In genomic region chr11:79922157-79922556, GRCm38 (mm10) we compare ENCODE assay signal across 22 mouse cellular contexts. TPM values are rescaled to one million over a fixed set of nuclear protein-coding genes. Genes with fewer than 3 reads are reported as not detected.
A peak's percentile ranks its signal among the peaks of the same experiment; 100 is the strongest.
DNase-seq lines count a peak whose midpoint lies in the region; ATAC-seq and TF ChIP-seq lines count a peak whose summit lies in the region.
"Had no signal": no experiment of that assay in that cellular context is flagged by ENCODE, and none has a peak within 500 bp of the region (broad histone marks: within the 10 kb centered on the region; RNA-seq: fewer than 3 reads in every experiment).

No protein-coding gene starts in this region.

- in situ Hi-C loops in CH12.LX (cut with MboI; ENCODE audit: low pct_ligation_motif_present, low pct_unique_long_range_greater_than_20kb, low sequenced_read_pairs) = loop anchor here (5.0 kb wide), 2 partner anchors 220 to 330 kb away; partner anchors contain the start of gene Rab11fip4

- no peak overlapping the region for H3K27ac ChIP-seq in gastrocnemius, adult 2 months
- no peak overlapping the region for H3K27ac ChIP-seq in CH12.LX (ENCODE audit: insufficient read depth, low read depth)
- H3K27ac ChIP-seq in midbrain, embryonic 14.5 days (replicated peaks; ENCODE audit: low read depth, low read length) = no peak overlapping the region
- H3K27ac ChIP-seq: embryonic facial prominence, embryonic 13.5 days; heart, embryonic 13.5 days; hindbrain, embryonic 12.5 days; hindbrain, postnatal 0 days; intestine, embryonic 15.5 days had no signal

- dilution Hi-C loops in CH12.LX (cut with MboI; ENCODE audit: extremely low pct_ligation_motif_present, extremely low pct_unique_long_range_greater_than_20kb, low sequenced_read_pairs) = no loop called here

- WGBS in midbrain, embryonic 14.5 days = 72% methylated on average over 3 of the region's 3 CpGs

- peaks cover 0 to 2% of the 10 kb centered on the region in 2 experiments for H3K36me3 ChIP-seq in CH12.LX (replicated peaks in 1 of 2; ENCODE audit: control insufficient read depth in 1 of 2, insufficient read depth in 1 of 2, low read length in 1 of 2)
- no peaks in the 10 kb centered on the region for H3K36me3 ChIP-seq in splenic B cell, adult 2 months (ENCODE audit: control insufficient read depth, insufficient read depth, low read length, poor library complexity, severe bottlenecking)
- no peaks in the 10 kb centered on the region for H3K36me3 ChIP-seq in midbrain, embryonic 14.5 days (ENCODE audit: control insufficient read depth, insufficient read depth, low read length)
- H3K36me3 ChIP-seq: embryonic facial prominence, embryonic 13.5 days; heart, embryonic 13.5 days; hindbrain, embryonic 12.5 days; intestine, embryonic 15.5 days had no signal

- peak; percentile 32 for DNase-seq in gastrocnemius, adult 2 months
- no peak for DNase-seq in gastrocnemius, adult 8-10 months (ENCODE audit: low spot score in 2 of 2)
- peak; percentile 12 for DNase-seq in CH12.LX (ENCODE audit: extremely low read depth)
- DNase-seq in splenic B cell, adult 2 months (ENCODE audit: low read depth, low spot score) = peak; percentile 3
- DNase-seq in midbrain, embryonic 14.5 days = no peak
- no peak for DNase-seq in testis, postnatal 14 days (ENCODE audit: low spot score)
- DNase-seq: adrenal gland, adult 8-10 months; cerebellum, adult 11-12 months; cerebellum, adult 9-10 months; cerebellum, postnatal 25 days; gastrocnemius, postnatal 25 days; heart, adult 11 months; heart, postnatal 4 days; kidney, adult 18-20 months had no signal

- no peak for TF ChIP-seq POLR2A in CH12.LX (IDR thresholded peaks at IDR 0.05; ENCODE audit: low read depth, low read length)

- no peaks in the 10 kb centered on the region for H3K79me2 ChIP-seq in CH12.LX (replicated peaks; ENCODE audit: control insufficient read depth, extremely low read depth, insufficient read depth, poor library complexity, severe bottlenecking)

- TF ChIP-seq RAD21 in CH12.LX (IDR thresholded peaks at IDR 0.05; ENCODE audit: low read depth, low read length) = no peak; the same call in 1 of the 2 replicates

- no peaks in the 10 kb centered on the region for H3K27me3 ChIP-seq in CH12.LX (replicated peaks)
- no peaks in the 10 kb centered on the region for H3K27me3 ChIP-seq in splenic B cell, adult 2 months (ENCODE audit: control insufficient read depth, insufficient read depth, low read length, poor library complexity, severe bottlenecking)
- H3K27me3 ChIP-seq in midbrain, embryonic 14.5 days (ENCODE audit: control insufficient read depth, insufficient read depth, low read length) = no peaks in the 10 kb centered on the region
- H3K27me3 ChIP-seq: embryonic facial prominence, embryonic 13.5 days; hindbrain, embryonic 12.5 days; intestine, embryonic 15.5 days had no signal

- ATAC-seq in common myeloid progenitor, adult 5-6 weeks (replicated peaks; ENCODE audit: low read depth, poor library complexity, severe bottlenecking) = peak; percentile 44
- ATAC-seq in midbrain, embryonic 14.5 days (ENCODE audit: low FRiP score, low TSS enrichment) = no peak
- ATAC-seq: CD4-positive, CD25-positive, alpha-beta regulatory T cell, adult 4 months; forebrain, embryonic 14.5 days; hindbrain, postnatal 0 days; intestine, embryonic 15.5 days had no signal

- no peak for TF ChIP-seq EP300 in CH12.LX (IDR thresholded peaks at IDR 0.05; ENCODE audit: low read length)

- intact Hi-C loops in gastrocnemius, adult 2 months (cut with DNase I) = loop anchor here (5.0 kb wide), 2 partner anchors 130 to 295 kb away; no protein-coding TSS in a partner anchor

- peaks cover 4 to 22% of the 10 kb centered on the region in 2 experiments for H3K4me1 ChIP-seq in CH12.LX (ENCODE audit: control insufficient read depth in 1 of 2, insufficient read depth in 2 of 2)
- H3K4me1 ChIP-seq in midbrain, embryonic 14.5 days (ENCODE audit: control insufficient read depth, insufficient read depth, low read length) = no peaks in the 10 kb centered on the region
- H3K4me1 ChIP-seq: hindbrain, embryonic 12.5 days had no signal

- no peaks in the 10 kb centered on the region for H3K9me3 ChIP-seq in CH12.LX (replicated peaks; ENCODE audit: low read length)
- no peaks in the 10 kb centered on the region for H3K9me3 ChIP-seq in midbrain, embryonic 14.5 days (ENCODE audit: control insufficient read depth, low read length)
- H3K9me3 ChIP-seq: embryonic facial prominence, embryonic 13.5 days; heart, embryonic 13.5 days; hindbrain, embryonic 12.5 days; intestine, embryonic 15.5 days had no signal

- no peak overlapping the region for H3K4me3 ChIP-seq in gastrocnemius, adult 2 months
- H3K4me3 ChIP-seq in CH12.LX (replicated peaks in 1 of 3; ENCODE audit: low read depth in 2 of 3, low read length in 2 of 3, poor library complexity in 1 of 3) = no peak overlapping the region
- no peak overlapping the region for H3K4me3 ChIP-seq in midbrain, embryonic 14.5 days (replicated peaks; ENCODE audit: low read depth, low read length)
- H3K4me3 ChIP-seq: embryonic facial prominence, embryonic 13.5 days; heart, embryonic 13.5 days; hindbrain, embryonic 12.5 days; intestine, embryonic 15.5 days had no signal

- TF ChIP-seq CTCF in gastrocnemius, adult 2 months (IDR thresholded peaks at IDR 0.05) = no peak
- TF ChIP-seq CTCF in CH12.LX (conservative IDR thresholded peaks at IDR 0.05 in 1 of 2, IDR thresholded peaks at IDR 0.05 in 1 of 2; ENCODE audit: low read depth in 2 of 2, low read length in 2 of 2) = peak in 1 of 2 experiments; percentile 15; a peak in 2 of 4 replicates

- H3K9ac ChIP-seq in CH12.LX (ENCODE audit: insufficient read depth, low read depth) = no peak overlapping the region
- no peak overlapping the region for H3K9ac ChIP-seq in midbrain, embryonic 14.5 days (replicated peaks; ENCODE audit: low read length)
- H3K9ac ChIP-seq: embryonic facial prominence, embryonic 13.5 days; heart, embryonic 13.5 days; hindbrain, embryonic 12.5 days; intestine, embryonic 15.5 days had no signal

- H3K4me2 ChIP-seq in CH12.LX (ENCODE audit: insufficient read depth, low read depth, poor library complexity, severe bottlenecking) = no peak overlapping the region
- no peak overlapping the region for H3K4me2 ChIP-seq in midbrain, embryonic 14.5 days (ENCODE audit: low read length)
- H3K4me2 ChIP-seq: embryonic facial prominence, embryonic 13.5 days; heart, embryonic 13.5 days; hindbrain, embryonic 12.5 days; intestine, embryonic 15.5 days had no signal

TF ChIP-seq in CH12.LX, 34 proteins besides CTCF, POLR2A, EP300 and RAD21:
- TF ChIP-seq ZC3H11A (IDR thresholded peaks at IDR 0.05; ENCODE audit: low read depth, low read length) (no peak), ELF1 (IDR thresholded peaks at IDR 0.05; ENCODE audit: low read depth, low read length) (no peak), MYC (IDR thresholded peaks at IDR 0.05; ENCODE audit: low read depth, low read length) (no peak), MAZ (IDR thresholded peaks at IDR 0.05; ENCODE audit: low read depth, low read length) (no peak), NRF1 (IDR thresholded peaks at IDR 0.05; ENCODE audit: low read depth, low read length) (no peak)

RNA-seq across cellular contexts. Expression of gene Utp6, which starts 40.0 kb away (rescaled TPM):
- total RNA-seq in gastrocnemius, adult 2 months (2021) = 10 to 100 TPM; 30.2 to 31.2 TPM
- total RNA-seq in gastrocnemius, adult 8-10 months (2022) = 10 to 100 TPM; 28.0 to 36.7 (median 29.4) TPM
- total RNA-seq in CH12.LX (2012; rRNA removed) (78.8 and 103 TPM in 2 replicates), CH12.LX (2014; rRNA removed) (117 and 122 TPM in 2 replicates)
- polyA plus RNA-seq in CH12.LX (2012; ENCODE audit: insufficient read length, low read depth) = 148 and 186 TPM in 2 replicates
- total RNA-seq in common myeloid progenitor, adult 5-6 weeks (2017) = 106 and 118 TPM in 2 replicates
- polyA plus RNA-seq in midbrain, embryonic 14.5 days (2014; fragmentation: Nextera tagmentation; extraction: Ambion mirVana) = 32.9 and 51.9 TPM in 2 replicates

Comparison
In these comparisons a context has a peak if more than half of its experiments do, and no peak if none do; other contexts are left out.
1. DNase-seq: peak in gastrocnemius, adult 2 months (single experiment), CH12.LX (single experiment) and splenic B cell, adult 2 months (single experiment); none in gastrocnemius, adult 8-10 months (0 of 2), midbrain, embryonic 14.5 days (single experiment) and testis, postnatal 14 days (single experiment).